Mouse (Mus musculus) olfactory bulb, adult 2 months (tissue): ENCODE measurements at regions not wholly inside any gene's neighbourhood (a gene's known extent, or its start where the extent isn't known, plus 50 kb on each side); places are given as distances from the start of the nearest gene placed in this dataset.

Experiments used
- H3K27ac ChIP-seq: fragments of 200-500 bp; 2 replicates; pipeline ENCODE4 v1.5.1; 2012; ENCODE audit warnings: low read depth, low read length; ENCODE audit not compliant: insufficient read depth
- H3K4me1 ChIP-seq: fragments of 200-500 bp; 2 replicates; pipeline ENCODE4 v1.6.1; 2012; ENCODE audit warnings: low read length; ENCODE audit not compliant: control insufficient read depth, insufficient read depth
- H3K4me3 ChIP-seq: fragments of 200-500 bp; 2 replicates; pipeline ENCODE4 v1.5.1; 2012; ENCODE audit warnings: mild to moderate bottlenecking, low read depth, low read length, moderate library complexity; ENCODE audit not compliant: insufficient read depth
- CTCF ChIP-seq: fragments of 200-500 bp; IDR thresholded peaks from 2 replicates; pipeline ENCODE4 v1.5.1; 2012; ENCODE audit warnings: low read depth, mild to moderate bottlenecking, low read length, moderate library complexity; ENCODE audit not compliant: insufficient read depth
- POLR2A ChIP-seq: fragments of 200-500 bp; IDR thresholded peaks from 2 replicates; pipeline ENCODE4 v1.6.1; 2012; ENCODE audit warnings: mild to moderate bottlenecking, low read depth, low read length, moderate library complexity; ENCODE audit not compliant: insufficient read depth
- WGBS: fragments of 180-500 bp; shearing (Covaris S2); methylation state at CpG from one replicate; pipeline ENCODE4 v1.1.7; 2018; 5-methylcytosine and 5-hydroxymethylcytosine counted together

DNA sequence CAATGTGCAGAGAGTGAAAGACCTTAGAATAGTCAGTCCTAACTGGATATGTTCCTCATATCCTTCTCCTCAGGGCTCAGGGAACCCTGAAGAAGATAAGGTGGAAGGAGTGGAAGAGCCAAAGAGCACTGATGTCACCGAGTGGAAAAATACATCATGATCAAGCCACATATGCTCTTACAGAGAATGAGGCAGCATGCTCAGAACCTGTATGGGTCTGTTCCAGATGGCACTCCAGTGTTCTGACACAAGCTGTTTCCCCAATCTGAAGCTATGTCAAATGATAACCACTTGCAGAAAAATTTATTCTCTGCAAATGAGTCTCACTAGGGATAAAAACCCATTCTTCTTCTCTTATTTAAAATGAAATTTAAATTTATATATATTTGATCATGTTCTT is 572.6 kb upstream of the Robo2 start:
- no peak overlapping the region for H3K4me3 ChIP-seq
- WGBS = 88% methylated on average over 1 of the region's 1 CpGs
- no peak overlapping the region for H3K27ac ChIP-seq
- TF ChIP-seq POLR2A (no peak), CTCF (no peak)
- H3K4me1 ChIP-seq = no peaks in the 10 kb centered on the region

DNA sequence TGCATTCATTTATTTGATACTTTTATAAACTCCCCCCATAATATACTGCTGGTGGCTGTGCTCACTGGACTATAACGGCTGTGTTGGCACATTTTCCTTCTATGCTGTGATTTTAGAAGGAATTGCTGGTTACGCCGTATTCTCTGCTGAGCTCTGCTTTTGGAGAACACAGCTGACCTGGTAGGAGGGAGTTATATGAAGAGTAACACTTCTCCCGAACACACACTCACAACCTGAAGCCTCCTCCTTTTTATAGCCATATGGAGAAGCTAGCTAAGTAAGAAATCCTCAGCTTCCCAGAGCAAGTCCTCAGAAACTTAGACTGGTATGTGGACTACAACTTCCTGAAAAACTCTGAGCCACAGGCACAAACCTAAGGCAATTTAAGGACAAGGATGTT is 554.5 kb upstream of the Robo2 start:
- no peak overlapping the region for H3K27ac ChIP-seq
- no peak overlapping the region for H3K4me3 ChIP-seq
- no peaks in the 10 kb centered on the region for H3K4me1 ChIP-seq
- TF ChIP-seq POLR2A = no peak
- no peak for TF ChIP-seq CTCF
- 56% methylated on average over 4 of the region's 4 CpGs for WGBS

DNA sequence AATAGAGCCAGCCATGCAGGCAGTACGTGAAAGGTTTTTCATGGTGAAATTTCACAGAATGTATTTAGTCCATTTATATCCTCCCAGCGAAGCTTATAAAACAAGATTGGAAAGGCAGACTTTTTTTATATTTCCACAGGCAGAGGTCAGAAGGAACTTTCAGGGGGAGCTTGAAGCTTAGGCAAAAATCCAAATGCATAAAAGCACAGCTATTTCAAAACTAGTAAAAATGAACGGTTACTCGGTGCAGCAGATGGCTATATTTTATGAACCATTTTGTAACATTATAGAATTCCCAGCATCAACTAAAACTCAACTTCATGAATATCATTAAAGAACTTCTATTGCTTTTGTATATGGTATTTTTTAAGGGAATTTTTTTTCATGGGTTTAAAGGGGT is 518.1 kb upstream of the Robo2 start:
- 73% methylated on average over 4 of the region's 4 CpGs for WGBS
- Histone ChIP-seq H3K27ac (no peak overlapping the region), H3K4me1 (no peaks in the 10 kb centered on the region), H3K4me3 (no peak overlapping the region)
- no peak for TF ChIP-seq CTCF
- no peak for TF ChIP-seq POLR2A

DNA sequence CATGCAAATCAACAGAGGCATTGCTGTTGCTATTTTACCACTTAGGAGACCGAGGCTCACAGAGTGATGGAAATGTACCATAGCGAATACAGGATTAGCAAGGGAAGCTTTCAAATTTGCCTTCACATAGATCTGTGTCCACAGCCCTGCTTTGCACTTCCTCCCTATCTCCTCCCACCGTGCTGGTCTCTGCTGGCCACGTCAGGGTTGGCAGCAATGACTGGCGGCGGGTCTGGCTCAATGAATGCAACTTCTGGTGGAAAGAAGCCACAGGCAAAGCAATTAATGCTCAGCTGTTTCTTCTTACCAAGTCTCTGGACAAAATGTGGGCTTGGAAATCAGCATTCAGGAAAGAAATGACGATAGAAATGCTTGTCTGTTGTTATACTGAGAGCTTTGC is 489.2 kb upstream of the Robo2 start:
- WGBS = 32% methylated on average over 7 of the region's 7 CpGs
- Histone ChIP-seq H3K4me3 (no peak overlapping the region), H3K4me1 (no peaks in the 10 kb centered on the region), H3K27ac (no peak overlapping the region)
- TF ChIP-seq CTCF (no peak), POLR2A (no peak)

DNA sequence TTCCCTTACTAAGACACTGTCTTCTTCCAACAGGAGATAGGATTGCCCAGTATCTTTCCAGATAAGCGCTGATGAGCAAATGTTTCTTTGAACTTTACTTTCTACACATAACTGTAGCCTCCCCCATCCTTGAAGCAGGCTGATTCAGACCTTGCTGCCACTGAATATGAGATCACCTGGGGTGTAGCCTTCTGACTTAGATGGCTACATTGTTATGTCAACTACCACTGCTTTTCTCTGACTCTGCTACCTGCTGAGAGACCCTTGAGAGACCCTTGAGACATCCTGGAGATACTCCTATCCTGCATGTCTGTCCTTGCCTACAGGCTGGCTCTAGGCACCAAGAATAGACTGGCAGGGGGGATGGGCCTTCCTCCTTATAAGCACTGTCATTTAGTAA is 476.1 kb upstream of the Robo2 start:
- Histone ChIP-seq H3K4me1 (no peaks in the 10 kb centered on the region), H3K4me3 (no peak overlapping the region), H3K27ac (no peak overlapping the region)
- 62% methylated on average over 1 of the region's 1 CpGs for WGBS
- TF ChIP-seq POLR2A = no peak
- no peak for TF ChIP-seq CTCF

DNA sequence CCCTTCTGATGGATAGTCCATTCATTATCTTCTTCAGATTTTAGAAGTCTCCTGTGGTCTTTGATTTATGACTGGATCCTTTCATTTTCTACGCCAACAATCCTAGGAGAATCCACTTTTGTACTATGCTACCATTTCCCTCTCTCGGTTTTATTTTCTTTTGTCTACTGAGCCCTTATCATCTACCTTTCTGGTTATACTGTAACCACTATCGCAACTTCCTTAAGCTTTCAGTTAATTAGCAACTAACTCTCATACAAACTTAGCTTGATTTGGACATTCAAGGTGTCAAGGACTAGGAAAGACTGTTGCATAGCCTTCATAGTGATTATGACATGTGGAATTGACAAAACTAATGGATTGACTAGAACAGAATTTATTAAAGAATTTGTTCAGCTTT is 467.0 kb upstream of the Robo2 start:
- Histone ChIP-seq H3K27ac (no peak overlapping the region), H3K4me3 (no peak overlapping the region), H3K4me1 (no peaks in the 10 kb centered on the region)
- 96% methylated on average over 3 of the region's 3 CpGs for WGBS
- TF ChIP-seq CTCF (no peak), POLR2A (no peak)

DNA sequence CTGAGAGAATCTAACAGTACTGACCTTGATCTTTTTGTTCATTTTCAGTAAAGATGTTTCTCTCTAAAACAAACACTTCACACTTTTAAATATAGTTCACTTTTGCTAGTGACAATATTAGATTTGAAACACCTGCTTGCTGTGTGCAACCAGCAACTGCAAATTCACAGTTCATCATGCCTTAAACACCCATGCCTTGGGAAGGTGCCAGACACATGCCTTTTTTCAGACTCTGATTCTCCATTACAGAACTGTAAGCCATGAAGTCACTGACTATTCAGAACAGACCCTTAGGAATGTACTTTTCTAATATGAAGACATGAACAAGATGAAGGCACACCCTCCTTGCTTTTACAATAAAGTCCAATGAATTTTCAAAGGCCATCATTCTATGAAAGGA is 462.1 kb upstream of the Robo2 start:
- no peak for TF ChIP-seq POLR2A
- no peak for TF ChIP-seq CTCF
- H3K4me1 ChIP-seq = no peaks in the 10 kb centered on the region
- H3K27ac ChIP-seq = no peak overlapping the region
- no peak overlapping the region for H3K4me3 ChIP-seq

DNA sequence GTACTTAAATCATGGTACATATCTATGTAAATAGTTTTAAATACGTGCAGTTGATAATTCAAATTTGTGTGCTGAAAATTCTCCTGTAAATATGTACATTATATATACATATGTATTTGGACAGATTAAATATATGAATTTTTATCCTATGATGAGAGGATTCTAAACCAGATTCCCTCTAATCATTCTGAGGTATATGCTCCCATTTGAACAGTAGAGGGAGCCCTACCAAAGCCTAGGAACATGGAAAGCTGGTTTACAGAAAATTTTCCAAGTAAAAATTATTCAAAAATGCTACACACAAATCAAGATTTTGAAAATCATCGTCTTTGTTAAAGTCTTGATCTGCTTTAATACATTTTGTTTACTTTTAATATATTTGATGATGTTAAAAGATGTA is 446.1 kb upstream of the Robo2 start:
- WGBS = 27% methylated on average over 2 of the region's 2 CpGs
- TF ChIP-seq CTCF (no peak), POLR2A (no peak)
- no peak overlapping the region for H3K4me3 ChIP-seq
- no peaks in the 10 kb centered on the region for H3K4me1 ChIP-seq
- no peak overlapping the region for H3K27ac ChIP-seq

DNA sequence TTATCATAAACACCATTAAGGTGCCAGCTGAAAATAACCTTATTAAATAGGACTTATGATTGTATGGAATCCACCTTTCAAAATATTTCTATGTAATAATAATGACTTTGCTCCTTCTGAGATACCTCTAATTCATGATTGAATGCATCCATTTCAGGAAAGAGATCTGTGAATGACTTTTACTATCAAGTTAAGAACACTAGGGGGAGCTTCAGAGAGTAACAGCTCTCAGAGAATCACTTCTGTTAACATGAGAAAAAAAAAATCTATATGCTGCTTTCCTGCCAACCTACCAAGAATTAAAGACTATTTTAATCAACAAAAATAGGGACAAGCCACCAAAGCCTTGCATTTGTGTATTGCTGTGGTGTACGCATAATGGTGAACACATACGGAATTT is 428.4 kb upstream of the Robo2 start:
- Histone ChIP-seq H3K27ac (no peak overlapping the region), H3K4me3 (no peak overlapping the region), H3K4me1 (no peaks in the 10 kb centered on the region)
- TF ChIP-seq CTCF (no peak), POLR2A (no peak)
- WGBS = 100% methylated on average over 2 of the region's 2 CpGs

DNA sequence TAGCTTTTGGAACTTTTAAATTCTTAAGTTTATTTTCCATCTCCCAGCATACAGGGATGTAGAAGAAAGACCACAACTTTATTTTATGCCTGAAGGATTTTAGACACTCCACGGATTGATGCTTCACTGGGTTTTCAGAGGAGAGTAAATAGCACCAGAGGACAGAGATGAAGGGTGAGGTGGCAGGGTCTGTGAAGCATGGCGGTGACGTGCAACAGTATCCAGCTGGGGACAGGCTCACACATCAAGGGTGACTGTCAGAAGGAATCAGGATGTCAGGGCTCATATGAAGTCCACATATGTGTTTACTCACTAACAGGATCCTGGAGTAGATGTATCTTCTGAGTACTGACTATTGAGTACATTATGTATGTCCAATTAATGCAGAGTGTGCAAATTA is 402.8 kb upstream of the Robo2 start:
- no peak overlapping the region for H3K4me3 ChIP-seq
- 83% methylated on average over 3 of the region's 3 CpGs for WGBS
- H3K4me1 ChIP-seq = no peaks in the 10 kb centered on the region
- TF ChIP-seq POLR2A (no peak), CTCF (no peak)
- no peak overlapping the region for H3K27ac ChIP-seq
